Mouse (Mus musculus) G1E (cell line): Measurements from ENCODE around the gene Dpysl5.
"Not testable (repeated sequence)": the region's sequence is repeated elsewhere in the genome, so short reads cannot be mapped to it uniquely, and the experiment has no call there.

ENCODE experiments used
- CTCF ChIP-seq: IDR thresholded peaks from 2 replicates; pipeline ENCODE4 v1.5.1; 2012; ENCODE audit warnings: low read depth, low read length, inconsistent platforms, mixed read lengths
- TAL1 ChIP-seq: conservative IDR thresholded peaks from 2 replicates; pipeline ENCODE4 v1.6.1; 2012; ENCODE audit warnings: low read depth, low read length, inconsistent platforms, mixed read lengths

- TF ChIP-seq CTCF, TAL1: not testable (repeated sequence)
Measured at GRCm38 (mm10) chr5:30678069-30678468, 33.3 kb upstream of the Dpysl5 start.
